Mouse (Mus musculus) megakaryocyte, embryonic 14.5 days (primary cell): ENCODE results near the gene Tacc2.

ENCODE experiments used
- FLI1 ChIP-seq: IDR thresholded peaks from 2 replicates; pipeline ENCODE4 v1.6.1; 2012; ENCODE audit warnings: low read length, inconsistent platforms, mixed read lengths
- GATA1 ChIP-seq: IDR thresholded peaks from 3 replicates; pipeline ENCODE4 v1.6.1; 2012; ENCODE audit warnings: mixed read lengths, low read length, inconsistent platforms, borderline replicate concordance

DNA sequence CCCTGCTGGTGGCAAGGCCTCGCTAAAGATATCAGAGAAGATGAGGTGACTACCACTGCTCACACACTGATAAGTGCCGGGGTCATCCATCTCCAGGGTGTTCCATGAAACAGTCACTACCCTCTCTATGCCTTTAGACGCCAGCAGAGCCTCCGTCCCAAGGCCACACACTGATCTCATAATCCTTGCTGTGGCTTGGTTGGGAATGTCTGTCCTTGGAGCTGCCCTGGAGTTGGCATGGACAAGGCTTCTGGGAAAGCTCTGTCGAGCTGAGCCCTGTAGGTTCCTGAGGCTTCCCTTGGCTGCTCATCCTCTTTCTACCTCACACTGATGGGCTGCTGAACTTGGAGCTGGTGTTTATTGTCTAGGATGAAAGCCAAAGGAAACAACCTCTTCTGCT lies 209.5 kb downstream of the Tacc2 start:
- TF ChIP-seq GATA1, result no peak
- TF ChIP-seq FLI1, result no peak
